Mouse (Mus musculus) heart, embryonic 14.5 days (tissue): ENCODE measurements around the gene Lama5. TPM values are rescaled to one million over a fixed set of nuclear protein-coding genes. Genes with fewer than 3 reads are reported as not detected.

Experiments used
- ATAC-seq: fragments of 200-750 bp; cut with Nextera tagmentation; 2 replicates; pipeline ENCODE4 v1.8.0; 2017; ENCODE audit warnings: low read depth, moderate TSS enrichment; ENCODE audit not compliant: insufficient number of reproducible peaks, insufficient read depth, low FRiP score
- H3K27ac ChIP-seq, 2 experiments: fragments of 200-500 bp in 1 of 2; fragments of 300-500 bp in 1 of 2; sonication (generic) in 1 of 2; replicated peaks in 1 of 2; 2 replicates each; pipeline ENCODE4 v1.5.1; 2012 to 2014; ENCODE audit warnings: low read depth in 2 of 2, low read length in 2 of 2, control low read depth in 1 of 2, mild to moderate bottlenecking in 1 of 2, mixed read lengths in 1 of 2; ENCODE audit not compliant: control insufficient read depth in 1 of 2, insufficient read depth in 1 of 2
- H3K27me3 ChIP-seq: fragments of 300-500 bp; sonication (generic); 2 replicates; pipeline ENCODE4 v1.6.1; 2014; ENCODE audit warnings: mild to moderate bottlenecking, low read length, control low read depth; ENCODE audit not compliant: control insufficient read depth, insufficient read depth
- H3K36me3 ChIP-seq: fragments of 300-500 bp; sonication (generic); 2 replicates; pipeline ENCODE4 v1.6.1; 2014; ENCODE audit warnings: mild to moderate bottlenecking, control low read depth, low read length, mixed read lengths; ENCODE audit not compliant: control insufficient read depth, insufficient read depth
- H3K4me1 ChIP-seq, 2 experiments: fragments of 200-500 bp in 1 of 2; fragments of 300-500 bp in 1 of 2; sonication (generic) in 1 of 2; 2 replicates each; pipeline ENCODE4 v1.6.1; 2012 to 2014; ENCODE audit warnings: low read length in 2 of 2, control low read depth in 1 of 2, mixed read lengths in 1 of 2; ENCODE audit not compliant: control insufficient read depth in 2 of 2, insufficient read depth in 2 of 2
- H3K4me2 ChIP-seq: fragments of 300-500 bp; sonication (generic); 2 replicates; pipeline ENCODE4 v1.6.1; 2014; ENCODE audit warnings: mild to moderate bottlenecking, low read length
- H3K4me3 ChIP-seq, 2 experiments: fragments of 200-500 bp in 1 of 2; fragments of 300-500 bp in 1 of 2; sonication (generic) in 1 of 2; 2 replicates each; pipeline ENCODE4 v1.5.1; 2012 to 2014; ENCODE audit warnings: low read length in 2 of 2, mild to moderate bottlenecking in 2 of 2, control low read depth in 1 of 2, low read depth in 1 of 2, moderate library complexity in 1 of 2; ENCODE audit not compliant: control insufficient read depth in 1 of 2, insufficient read depth in 1 of 2
- H3K9ac ChIP-seq: fragments of 300-500 bp; sonication (generic); 2 replicates; pipeline ENCODE4 v1.6.1; 2014; ENCODE audit warnings: mild to moderate bottlenecking, low read length
- H3K9me3 ChIP-seq: fragments of 300-500 bp; sonication (generic); 2 replicates; pipeline ENCODE4 v1.6.1; 2016; ENCODE audit warnings: low read length, control low read depth; ENCODE audit not compliant: control insufficient read depth
- WGBS: fragments of 180-500 bp; shearing (Covaris S2); extraction: QIAGEN DNeasy Blood & Tissue Kit; methylation state at CpG from one replicate; pipeline ENCODE4 v1.1.7; 2014; 5-methylcytosine and 5-hydroxymethylcytosine counted together
- polyA plus RNA-seq: library from polyadenylated mRNA; unstranded; fragments of >200 nt; fragmentation: Nextera tagmentation; extraction: Ambion mirVana; gene quantifications from 2 replicates; pipeline ENCODE4 v1.2.1, GENCODE M21; 2014

The Lama5 gene
- polyA plus RNA-seq, 1 experiment from 2014 or later = 32.7 TPM

- no peak overlapping the region for H3K9ac ChIP-seq
- no peak overlapping the region for H3K27ac ChIP-seq
- H3K27me3 ChIP-seq = no peaks in the 10 kb centered on the region
- peaks cover 69% of the 10 kb centered on the region for H3K36me3 ChIP-seq
- no peak overlapping the region for H3K4me2 ChIP-seq
- H3K4me1 ChIP-seq = no peaks in the 10 kb centered on the region
- no peak for ATAC-seq
- WGBS = 81% methylated on average over 10 of the region's 10 CpGs
- H3K9me3 ChIP-seq = no peaks in the 10 kb centered on the region
- no peak overlapping the region for H3K4me3 ChIP-seq
Observed at GRCm38 (mm10) chr2:180197323-180198037, 28.2 kb downstream of the Lama5 start.

GRCm38 (mm10) chr2:180196610-180197322 lies 28.9 kb downstream of the Lama5 start:
- 75% methylated on average over 12 of the region's 12 CpGs for WGBS
- no peaks in the 10 kb centered on the region for H3K4me1 ChIP-seq
- no peaks in the 10 kb centered on the region for H3K9me3 ChIP-seq
- ATAC-seq = no peak
- H3K27ac ChIP-seq = no peak overlapping the region
- H3K27me3 ChIP-seq = no peaks in the 10 kb centered on the region
- no peak overlapping the region for H3K9ac ChIP-seq
- H3K36me3 ChIP-seq = peaks cover 72% of the 10 kb centered on the region
- H3K4me3 ChIP-seq = no peak overlapping the region
- no peak overlapping the region for H3K4me2 ChIP-seq

DNA sequence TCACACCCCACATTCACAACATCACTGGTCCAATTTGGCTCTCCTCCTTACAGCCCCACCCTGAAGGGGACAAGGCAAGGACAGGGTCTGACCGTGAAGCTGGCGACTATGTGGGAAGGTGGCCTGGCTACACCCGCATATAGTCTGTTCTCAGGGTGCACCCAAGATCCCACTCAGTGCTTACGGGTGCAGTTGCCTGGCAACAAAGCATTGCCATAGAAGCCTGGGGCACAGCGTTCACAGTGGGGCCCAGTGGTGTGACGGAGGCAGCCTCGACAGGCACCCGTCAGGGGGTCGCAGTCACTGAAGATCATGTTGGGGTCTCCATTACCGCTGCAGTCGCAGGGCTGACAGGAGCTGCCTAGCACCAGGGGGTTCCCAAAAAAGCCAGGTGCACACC lies 38.3 kb downstream of the Lama5 start:
- H3K4me2 ChIP-seq = no peak overlapping the region
- no peaks in the 10 kb centered on the region for H3K9me3 ChIP-seq
- WGBS = 87% methylated on average over 11 of the region's 11 CpGs
- H3K4me1 ChIP-seq = no peaks in the 10 kb centered on the region
- no peaks in the 10 kb centered on the region for H3K27me3 ChIP-seq
- ATAC-seq = no peak
- no peak overlapping the region for H3K27ac ChIP-seq
- no peak overlapping the region for H3K4me3 ChIP-seq
- no peak overlapping the region for H3K9ac ChIP-seq
- peaks cover 89% of the 10 kb centered on the region for H3K36me3 ChIP-seq

DNA sequence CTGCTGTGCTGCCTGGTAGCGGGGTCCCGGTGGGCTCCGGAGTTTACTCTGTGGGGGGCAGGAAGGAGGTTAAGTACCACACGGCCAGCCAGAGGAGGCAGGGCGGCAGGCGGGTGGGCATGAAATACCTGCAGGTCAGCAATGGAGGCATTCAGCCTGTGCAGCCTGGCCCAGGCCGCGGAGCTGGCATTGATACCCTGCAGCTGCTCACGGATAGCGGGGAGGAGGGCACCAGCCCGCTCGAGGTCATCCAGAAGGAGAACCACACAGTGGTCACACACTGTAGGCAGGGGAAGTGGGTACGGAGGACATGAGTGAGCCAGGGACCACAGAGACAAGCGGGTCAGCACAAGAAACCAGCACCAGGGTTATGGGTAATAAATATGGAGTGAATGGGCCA lies 40.0 kb downstream of the Lama5 start:
- ATAC-seq = no peak
- no peaks in the 10 kb centered on the region for H3K4me1 ChIP-seq
- 92% methylated on average over 14 of the region's 14 CpGs for WGBS
- no peak overlapping the region for H3K9ac ChIP-seq
- no peaks in the 10 kb centered on the region for H3K27me3 ChIP-seq
- peaks cover 89% of the 10 kb centered on the region for H3K36me3 ChIP-seq
- no peak overlapping the region for H3K27ac ChIP-seq
- H3K9me3 ChIP-seq = no peaks in the 10 kb centered on the region
- H3K4me2 ChIP-seq = no peak overlapping the region
- no peak overlapping the region for H3K4me3 ChIP-seq

DNA sequence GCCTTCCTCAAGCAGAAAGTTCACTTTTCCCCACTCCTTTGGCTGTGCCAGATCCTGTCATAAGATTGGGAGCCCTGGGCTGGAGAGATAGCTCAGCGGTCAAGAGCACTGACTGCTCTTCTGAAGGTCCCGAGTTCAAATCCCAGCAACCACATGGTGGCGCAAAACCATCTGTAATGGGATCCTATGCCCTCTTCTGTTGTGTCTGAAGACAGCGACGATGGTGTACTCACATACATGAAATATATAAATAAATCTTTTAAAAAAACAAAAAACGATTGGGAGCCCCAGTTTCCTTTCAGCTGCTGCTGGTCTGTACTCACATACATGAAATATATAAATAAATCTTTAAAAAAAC lies 40.9 kb downstream of the Lama5 start:
- Histone ChIP-seq H3K27me3 (no peaks in the 10 kb centered on the region), H3K9ac (no peak overlapping the region), H3K27ac (no peak overlapping the region), H3K4me3 (no peak overlapping the region), H3K9me3 (no peaks in the 10 kb centered on the region), H3K4me1 (no peaks in the 10 kb centered on the region), H3K36me3 (peaks cover 89% of the 10 kb centered on the region), H3K4me2 (no peak overlapping the region)
- ATAC-seq = no peak
- 79% methylated on average over 6 of the region's 6 CpGs for WGBS

GRCm38 (mm10) chr2:180184011-180184751 lies 41.5 kb downstream of the Lama5 start:
- Histone ChIP-seq H3K9ac (no peak overlapping the region), H3K4me3 (no peak overlapping the region), H3K36me3 (peaks cover 89% of the 10 kb centered on the region), H3K27ac (no peak overlapping the region), H3K4me1 (no peaks in the 10 kb centered on the region), H3K9me3 (no peaks in the 10 kb centered on the region), H3K27me3 (no peaks in the 10 kb centered on the region), H3K4me2 (no peak overlapping the region)
- ATAC-seq = no peak
- WGBS = 86% methylated on average over 24 of the region's 24 CpGs

DNA sequence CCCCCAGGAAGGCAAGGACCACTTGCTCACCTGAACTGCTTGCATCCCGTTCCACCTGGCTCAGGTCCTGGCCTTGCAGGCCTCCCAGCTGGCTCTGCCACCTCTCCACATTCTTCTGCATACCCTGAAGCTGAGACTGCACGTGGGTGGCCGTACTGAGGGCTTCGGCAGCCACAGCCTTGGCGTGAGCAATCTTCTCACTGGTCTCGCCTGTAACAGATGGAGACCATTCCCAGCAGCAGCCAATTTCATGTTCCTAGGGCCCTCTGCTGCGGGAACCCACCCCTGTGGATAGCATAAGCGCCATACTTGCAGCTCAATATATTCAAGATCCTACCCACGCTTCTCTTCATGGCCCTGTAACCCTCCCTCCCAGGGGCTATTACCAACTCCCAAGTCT lies 44.1 kb downstream of the Lama5 start:
- H3K9ac ChIP-seq = no peak overlapping the region
- H3K27ac ChIP-seq = no peak overlapping the region
- no peak overlapping the region for H3K4me2 ChIP-seq
- no peak for ATAC-seq
- no peaks in the 10 kb centered on the region for H3K9me3 ChIP-seq
- WGBS = 85% methylated on average over 9 of the region's 9 CpGs
- no peaks in the 10 kb centered on the region for H3K27me3 ChIP-seq
- H3K4me3 ChIP-seq = no peak overlapping the region
- H3K36me3 ChIP-seq = peaks cover 89% of the 10 kb centered on the region
- no peaks in the 10 kb centered on the region for H3K4me1 ChIP-seq
